Mouse (Mus musculus) kidney, adult 2 months (tissue): Measurements from ENCODE around the gene Ppp1r37. TPM values are rescaled to one million over a fixed set of nuclear protein-coding genes. Genes with fewer than 3 reads are reported as not detected.

Source experiments
- DNase-seq: peaks from one replicate; pipeline ENCODE4 v3.0.0; 2021
- H3K27ac ChIP-seq: fragments of 200-500 bp; 2 replicates; pipeline ENCODE4 v1.5.1; 2012; ENCODE audit warnings: low read depth, low read length, control low read depth, inconsistent platforms; ENCODE audit not compliant: insufficient read depth
- H3K27me3 ChIP-seq: fragments of 200-500 bp; replicated peaks from 2 replicates; pipeline ENCODE4 v1.6.1; 2012; ENCODE audit warnings: mild to moderate bottlenecking, moderate library complexity, low read length, inconsistent platforms; ENCODE audit not compliant: control insufficient read depth, insufficient read depth
- H3K36me3 ChIP-seq: fragments of 200-500 bp; 2 replicates; pipeline ENCODE4 v1.6.1; 2012; ENCODE audit warnings: mild to moderate bottlenecking, moderate library complexity, low read length, inconsistent platforms; ENCODE audit not compliant: control insufficient read depth, insufficient read depth
- H3K4me1 ChIP-seq: fragments of 200-500 bp; 2 replicates; pipeline ENCODE4 v1.6.1; 2011; ENCODE audit warnings: low read length; ENCODE audit not compliant: control insufficient read depth, insufficient read depth
- H3K4me3 ChIP-seq: fragments of 200-500 bp; 2 replicates; pipeline ENCODE4 v1.5.1; 2011; ENCODE audit warnings: mild to moderate bottlenecking, low read depth, low read length, control low read depth; ENCODE audit not compliant: insufficient read depth
- CTCF ChIP-seq: fragments of 200-500 bp; conservative IDR thresholded peaks from 2 replicates; pipeline ENCODE4 v1.5.1; 2011; ENCODE audit warnings: low read depth, mild to moderate bottlenecking, control low read depth, low read length, moderate library complexity, mixed read lengths; ENCODE audit not compliant: insufficient read depth, insufficient read length
- POLR2A ChIP-seq: fragments of 200-500 bp; IDR thresholded peaks from one replicate; pipeline ENCODE4 v1.6.1; 2011; ENCODE audit warnings: low read depth, low read length, control low read depth
- WGBS: fragments of 180-500 bp; shearing (Covaris S2); methylation state at CpG from one replicate; pipeline ENCODE4 v1.1.7; 2018; 5-methylcytosine and 5-hydroxymethylcytosine counted together
- polyA plus RNA-seq: library from polyadenylated mRNA; depleted of rRNA; stranded (reverse); fragments of >200 nt; gene quantifications from 2 replicates; pipeline ENCODE4 v1.2.3, GENCODE M21; 2012

Gene Ppp1r37
- polyA plus RNA-seq, 1 experiment: 87.0 TPM

- Histone ChIP-seq H3K27ac (no peak overlapping the region), H3K4me1 (peaks cover 3% of the 10 kb centered on the region; the same call in 1 of the 2 replicates), H3K27me3 (no peaks in the 10 kb centered on the region), H3K36me3 (no peaks in the 10 kb centered on the region), H3K4me3 (no peak overlapping the region)
- WGBS: 47% methylated on average over 5 of the region's 5 CpGs
- TF ChIP-seq POLR2A (no peak), CTCF (no peak)
- no peak for DNase-seq
These were observed 37.7 kb upstream of the Ppp1r37 start for GRCm38 (mm10) chr7:19600562-19600961.

- no peak for DNase-seq
- Histone ChIP-seq H3K4me3 (no peak overlapping the region), H3K27ac (no peak overlapping the region), H3K27me3 (no peaks in the 10 kb centered on the region), H3K4me1 (no peaks in the 10 kb centered on the region), H3K36me3 (peaks cover 2% of the 10 kb centered on the region)
- TF ChIP-seq POLR2A (no peak), CTCF (no peak)
- WGBS: 90% methylated on average over 10 of the region's 10 CpGs
These were observed 30.3 kb upstream of the Ppp1r37 start for GRCm38 (mm10) chr7:19593061-19593730.

- peaks cover 7% of the 10 kb centered on the region for H3K36me3 ChIP-seq
These were observed 27.0 kb upstream of the Ppp1r37 start for GRCm38 (mm10) chr7:19589917-19590316.

GRCm38 (mm10) chr7:19589207-19589606, 26.3 kb upstream of the Ppp1r37 start:
- no peak overlapping the region for H3K4me3 ChIP-seq
- H3K36me3 ChIP-seq: peaks cover 7% of the 10 kb centered on the region
- WGBS: 48% methylated on average over 3 of the region's 3 CpGs
- H3K4me1 ChIP-seq: no peaks in the 10 kb centered on the region
- peak; percentile 62 for TF ChIP-seq CTCF
- TF ChIP-seq POLR2A: no peak
- H3K27me3 ChIP-seq: no peaks in the 10 kb centered on the region
- H3K27ac ChIP-seq: no peak overlapping the region
- DNase-seq: peak; percentile 58

More at GRCm38 (mm10) chr7:19589917-19590316, 27.0 kb upstream of the Ppp1r37 start:
- DNase-seq: peak; percentile 78
- Histone ChIP-seq H3K4me1 (no peaks in the 10 kb centered on the region), H3K27ac (no peak overlapping the region), H3K4me3 (no peak overlapping the region), H3K27me3 (no peaks in the 10 kb centered on the region)
- TF ChIP-seq POLR2A (no peak), CTCF (peak; percentile 89)
- 50% methylated on average over 3 of the region's 3 CpGs for WGBS

- no peak for DNase-seq
- Histone ChIP-seq H3K27me3 (no peaks in the 10 kb centered on the region), H3K4me3 (no peak overlapping the region), H3K4me1 (no peaks in the 10 kb centered on the region), H3K36me3 (peaks cover 7% of the 10 kb centered on the region), H3K27ac (no peak overlapping the region)
- WGBS: 91% methylated on average over 46 of the region's 46 CpGs
- TF ChIP-seq CTCF: no peak
- TF ChIP-seq POLR2A: no peak
These were observed 23.4 kb upstream of the Ppp1r37 start for GRCm38 (mm10) chr7:19586269-19586668.

GRCm38 (mm10) chr7:19580634-19581033, 17.8 kb upstream of the Ppp1r37 start:
- TF ChIP-seq CTCF: no peak
- no peak for TF ChIP-seq POLR2A
- Histone ChIP-seq H3K27ac (no peak overlapping the region), H3K36me3 (peaks cover 3% of the 10 kb centered on the region; the same call in 1 of the 2 replicates), H3K4me3 (no peak overlapping the region), H3K4me1 (no peaks in the 10 kb centered on the region), H3K27me3 (no peaks in the 10 kb centered on the region)
- DNase-seq: no peak
- WGBS: 77% methylated on average over 8 of the region's 8 CpGs

GRCm38 (mm10) chr7:19579751-19580150, 16.9 kb upstream of the Ppp1r37 start:
- no peaks in the 10 kb centered on the region for H3K36me3 ChIP-seq
- 91% methylated on average over 10 of the region's 10 CpGs for whole genome bisulfite sequencing
- H3K4me3 ChIP-seq: no peak overlapping the region
- DNase-seq: no peak
- no peaks in the 10 kb centered on the region for H3K4me1 ChIP-seq
- no peak overlapping the region for H3K27ac ChIP-seq
- H3K27me3 ChIP-seq: no peaks in the 10 kb centered on the region
- TF ChIP-seq POLR2A (no peak), CTCF (no peak)
